Mouse (Mus musculus) B cell, adult 2 months (primary cell): ENCODE data around the gene E4f1.
"Not testable (repeated sequence)": the region's sequence is repeated elsewhere in the genome, so short reads cannot be mapped to it uniquely, and the experiment has no call there.

Source experiments
- DNase-seq, 2 experiments: peaks; one replicate each; pipeline ENCODE4 v3.0.0; 2022

The E4f1 gene

DNA sequence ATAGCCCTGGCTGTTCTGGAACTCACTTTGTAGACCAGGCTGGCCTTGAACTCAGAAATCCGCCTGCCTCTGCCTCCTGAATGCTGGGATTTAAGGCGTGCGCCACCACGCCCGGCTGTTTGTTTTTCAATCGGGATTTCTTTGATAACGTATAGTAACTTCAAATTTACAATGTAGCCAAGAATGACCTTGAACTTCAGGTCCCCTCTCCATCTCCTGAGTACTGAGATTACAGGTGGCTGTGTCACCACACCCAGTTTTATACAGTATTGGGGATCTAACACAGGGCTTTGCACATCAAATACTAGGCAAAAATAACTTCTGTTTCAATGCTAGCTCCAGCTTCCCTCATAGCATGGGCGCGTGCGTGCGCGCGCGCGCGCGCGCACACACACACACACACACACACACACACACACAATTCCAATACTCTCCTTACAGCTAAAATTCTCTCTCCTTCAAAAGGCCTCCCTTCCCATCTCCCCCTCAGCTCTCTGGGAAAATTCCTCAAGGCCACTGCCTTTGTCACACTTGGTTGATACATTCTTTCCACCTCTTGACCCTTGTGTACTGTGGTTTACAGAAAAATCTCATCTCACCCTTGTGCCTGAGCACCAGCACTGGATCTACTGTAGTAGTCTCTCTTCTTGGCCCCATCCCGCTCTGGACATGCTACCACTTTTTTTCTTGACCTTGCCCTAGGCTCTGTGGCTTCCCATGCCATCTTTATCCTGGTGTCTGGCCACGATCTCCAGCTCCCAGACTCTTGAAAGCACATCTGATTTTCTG, 11.1 kb upstream of the E4f1 start:
- DNase-seq = no peak

DNA sequence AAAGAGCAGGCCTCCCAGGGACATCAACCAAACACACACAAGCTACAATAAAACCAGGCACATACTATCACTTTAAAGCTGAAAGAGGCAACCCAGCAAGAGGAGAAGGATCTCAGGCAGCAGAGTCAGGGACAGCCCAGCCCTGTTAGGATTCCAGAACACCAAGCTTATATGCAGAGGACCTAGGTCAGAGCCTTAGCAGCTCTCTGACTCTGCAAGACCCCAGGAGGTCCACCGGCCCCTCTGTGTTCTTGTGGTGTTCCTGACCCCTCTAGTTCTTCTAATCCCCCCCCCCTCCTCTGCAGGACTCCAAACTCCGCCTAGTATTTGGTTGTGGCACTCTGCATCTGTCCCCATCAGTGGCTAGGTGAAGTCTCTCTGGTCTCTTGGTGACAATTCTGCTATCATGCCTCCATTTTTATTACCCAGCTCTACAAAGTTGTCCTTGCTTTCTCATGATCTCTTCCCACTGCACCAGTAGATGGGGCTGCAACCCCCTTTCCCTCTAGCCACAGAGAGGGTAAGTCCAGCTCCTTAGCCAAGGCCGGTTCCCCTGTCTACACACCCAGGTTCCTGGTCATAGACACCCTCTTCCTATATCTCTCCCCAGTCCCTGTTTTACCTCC, 10.2 kb upstream of the E4f1 start:
- DNase-seq = no peak

DNA sequence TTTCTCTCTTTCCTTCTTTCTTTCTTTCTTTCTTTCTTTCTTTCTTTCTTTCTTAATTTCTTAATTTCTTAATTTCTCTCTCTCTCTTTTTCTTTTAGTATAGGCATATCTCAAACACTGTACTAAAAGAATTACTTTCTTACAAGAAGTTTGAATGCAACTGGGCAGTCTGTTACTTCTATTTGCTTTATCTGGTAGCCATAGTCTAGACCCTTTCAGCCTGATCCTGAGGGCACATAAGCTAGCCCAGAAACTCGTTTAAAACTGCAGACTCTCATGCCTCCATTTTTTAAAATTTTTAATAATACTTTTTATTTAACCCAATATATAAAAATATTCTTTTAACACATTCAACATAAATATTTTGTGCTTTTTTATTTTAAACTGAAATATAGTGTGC, 9.3 kb upstream of the E4f1 start:
- DNase-seq = no peak

DNA sequence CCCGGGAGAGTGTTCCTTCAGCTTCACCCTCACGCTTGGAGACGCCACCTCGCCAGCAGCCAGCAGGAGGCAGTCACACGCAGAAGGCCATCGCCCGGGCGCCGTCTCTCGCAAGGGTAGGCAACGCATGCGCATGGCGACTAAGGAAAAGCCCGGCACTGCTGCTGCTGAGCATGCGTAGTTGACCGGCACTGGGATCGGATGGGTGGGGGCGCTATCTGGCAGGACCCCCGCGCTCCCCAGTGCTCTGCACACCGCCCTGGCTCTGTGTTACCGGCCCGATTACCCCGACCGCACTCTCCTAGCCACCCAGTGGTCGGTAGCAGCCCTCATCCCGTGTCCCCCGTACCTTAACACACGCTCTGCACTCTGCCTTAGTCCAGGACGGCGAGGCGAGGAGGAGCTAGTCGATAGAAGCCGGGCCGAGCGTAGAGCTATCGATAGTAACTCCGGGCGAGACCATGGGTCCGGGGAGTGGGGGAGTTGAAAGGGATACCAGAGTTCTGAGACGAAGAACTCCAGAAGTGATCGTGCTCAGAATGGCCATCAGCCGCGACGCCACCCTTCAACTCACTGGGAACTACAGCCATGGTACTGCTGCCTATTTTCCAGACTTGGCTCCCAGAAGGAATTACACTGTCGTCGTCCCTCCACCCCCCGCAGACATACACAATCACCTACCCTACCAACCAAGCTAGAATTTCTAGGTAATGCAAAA, 8.7 kb upstream of the E4f1 start, which contains the start of gene Mlst8:
Mlst8 (minus strand) TSS at position 416 of the 718 bp plus-strand sequence.
- DNase-seq = peak; percentile 95 to 97

DNA sequence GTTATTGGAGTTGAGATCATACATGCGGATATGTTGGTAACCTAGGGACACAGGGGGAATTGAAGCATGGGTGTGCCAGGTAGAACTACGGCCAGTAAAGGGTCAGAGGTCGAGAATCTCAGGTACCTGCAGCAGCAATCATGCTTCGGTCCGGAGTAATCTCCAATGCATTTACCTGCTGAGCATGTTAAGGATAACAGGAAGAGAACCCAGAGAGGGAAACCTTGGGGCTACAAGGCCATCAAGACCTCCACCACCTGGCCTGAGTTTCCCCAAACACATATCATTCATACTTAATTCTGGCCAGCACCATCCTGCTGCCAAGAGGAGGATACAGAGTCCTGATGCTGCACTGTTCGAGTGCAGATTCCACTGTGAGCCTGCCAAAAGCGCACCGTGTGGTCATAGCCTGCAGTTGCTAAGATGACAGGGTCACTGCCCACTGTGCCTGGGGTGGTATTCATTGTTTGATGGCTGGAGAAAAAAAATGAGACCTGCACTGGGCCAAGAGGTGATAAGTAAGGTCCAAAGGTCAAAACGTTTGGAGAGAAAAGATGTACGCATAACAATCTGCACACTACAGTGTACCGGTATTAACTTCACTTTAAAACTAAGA, 8.0 kb upstream of the E4f1 start:
- DNase-seq = no peak

DNA sequence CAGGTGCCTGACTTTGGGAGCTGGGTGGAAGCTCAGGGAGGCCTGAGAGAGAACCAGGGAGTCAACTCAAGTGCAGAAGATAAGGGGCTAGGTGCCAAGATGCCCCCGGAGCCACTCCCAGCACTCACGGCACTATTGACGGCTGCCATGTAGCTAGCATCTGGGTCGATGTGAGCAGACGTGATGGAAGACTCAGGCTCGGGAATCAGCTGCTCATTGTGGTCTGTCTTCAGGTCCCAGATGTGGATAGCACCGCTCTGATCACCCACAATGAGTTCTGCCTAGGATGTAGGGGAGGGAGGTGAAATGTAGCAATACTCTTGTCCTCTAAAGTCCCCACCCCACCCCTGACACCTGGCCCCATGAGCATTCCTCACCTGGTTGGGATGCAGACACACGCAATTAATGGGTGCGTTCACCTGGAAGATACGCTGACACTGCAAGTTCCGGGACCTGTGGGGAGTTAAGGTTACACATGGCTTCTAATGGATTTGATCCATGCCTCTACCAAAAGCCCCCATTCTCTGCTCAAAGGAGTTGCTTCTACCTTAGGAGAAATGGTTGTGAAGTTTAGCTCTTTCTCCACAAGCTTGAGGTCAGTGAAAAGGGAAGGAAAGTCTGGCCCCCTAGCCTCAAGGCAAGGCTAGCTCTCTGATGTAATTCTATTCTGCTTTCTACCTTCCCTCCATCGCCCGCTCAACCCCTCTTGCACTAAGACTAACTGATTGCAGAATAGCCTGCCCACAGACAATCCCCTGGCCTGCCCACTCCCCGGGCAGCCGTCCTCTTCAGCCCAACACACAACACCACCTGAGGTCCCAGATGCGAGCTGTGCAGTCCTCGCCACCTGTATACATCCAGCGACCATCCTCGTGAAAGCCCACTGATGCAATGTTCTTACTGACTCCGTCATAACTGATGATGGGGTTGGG, 7.2 kb upstream of the E4f1 start:
- DNase-seq = no peak

DNA sequence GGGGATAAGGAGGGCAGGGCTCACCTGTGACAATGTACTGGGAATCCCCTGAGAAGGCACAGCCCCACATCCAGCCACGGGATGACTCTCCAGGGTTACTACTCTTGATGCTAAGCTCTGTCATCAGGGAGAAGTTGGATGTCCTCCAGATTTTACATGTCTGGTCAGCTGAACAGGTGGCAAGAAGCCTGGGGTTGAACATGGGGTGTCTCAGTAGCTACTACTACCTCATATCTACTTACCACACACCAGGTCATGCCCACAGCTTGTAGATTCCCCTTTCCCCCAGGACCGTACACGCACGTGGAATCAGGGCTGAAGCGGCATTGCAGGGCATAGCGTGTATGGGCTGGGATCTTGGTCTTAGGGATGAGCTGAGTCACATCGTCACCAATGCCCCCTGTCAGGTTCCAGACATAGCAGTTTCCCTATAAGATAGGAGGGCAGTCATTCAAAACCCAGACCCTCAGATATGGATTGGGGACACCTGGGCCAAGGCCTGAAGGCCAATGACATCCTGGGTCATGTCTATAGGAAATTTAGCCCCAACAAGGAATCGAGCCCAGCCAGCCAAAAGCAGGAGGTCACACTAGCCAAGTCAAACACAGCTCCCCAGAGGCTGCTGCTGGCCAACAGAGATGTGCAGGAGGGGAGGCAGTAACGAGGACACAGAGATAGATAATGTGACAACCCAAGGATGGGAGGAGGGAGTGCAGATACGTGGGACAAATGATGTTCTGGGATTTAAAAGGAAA, 6.1 kb upstream of the E4f1 start:
- no peak for DNase-seq

DNA sequence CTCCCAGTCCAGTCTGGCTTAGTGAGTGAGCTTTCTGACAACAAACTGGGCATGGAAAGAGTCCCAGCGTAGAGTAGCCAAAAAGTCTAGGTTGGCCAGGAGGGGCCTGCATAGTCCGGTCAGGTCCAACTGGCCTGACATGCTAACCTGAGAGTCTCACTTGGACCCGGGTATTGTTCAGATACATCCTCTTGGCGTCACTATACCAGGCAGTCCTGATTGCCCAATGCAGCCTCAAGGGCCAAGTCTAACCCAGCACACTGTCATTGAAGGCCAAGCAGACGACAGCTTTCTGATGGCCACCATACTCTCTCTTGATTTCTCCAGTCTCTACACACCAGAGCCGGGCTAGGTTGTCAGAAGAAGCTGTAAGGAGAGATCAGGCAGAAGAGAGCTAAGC, 5.5 kb upstream of the E4f1 start:
- DNase-seq = no peak

DNA sequence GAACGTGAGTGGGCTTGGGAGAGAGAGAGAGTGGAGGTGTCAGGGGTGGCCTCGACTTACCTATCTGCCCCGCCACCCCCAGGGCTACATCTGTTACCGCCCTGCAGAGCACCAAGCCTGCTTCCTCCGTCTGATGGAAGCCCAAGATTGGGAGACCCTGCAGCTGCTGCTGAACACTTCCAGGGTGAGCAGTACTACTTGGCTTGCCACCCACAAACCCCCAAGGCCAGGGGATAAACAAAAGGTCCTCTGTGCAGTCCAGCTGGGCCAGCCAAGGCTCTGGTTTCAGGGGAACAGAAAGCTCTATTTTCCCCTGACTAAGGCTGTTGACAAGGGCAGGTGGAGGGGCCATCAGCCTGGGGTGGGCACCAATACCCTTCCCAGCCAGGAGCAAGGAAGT, 4.4 kb upstream of the E4f1 start:
- no peak for DNase-seq

DNA sequence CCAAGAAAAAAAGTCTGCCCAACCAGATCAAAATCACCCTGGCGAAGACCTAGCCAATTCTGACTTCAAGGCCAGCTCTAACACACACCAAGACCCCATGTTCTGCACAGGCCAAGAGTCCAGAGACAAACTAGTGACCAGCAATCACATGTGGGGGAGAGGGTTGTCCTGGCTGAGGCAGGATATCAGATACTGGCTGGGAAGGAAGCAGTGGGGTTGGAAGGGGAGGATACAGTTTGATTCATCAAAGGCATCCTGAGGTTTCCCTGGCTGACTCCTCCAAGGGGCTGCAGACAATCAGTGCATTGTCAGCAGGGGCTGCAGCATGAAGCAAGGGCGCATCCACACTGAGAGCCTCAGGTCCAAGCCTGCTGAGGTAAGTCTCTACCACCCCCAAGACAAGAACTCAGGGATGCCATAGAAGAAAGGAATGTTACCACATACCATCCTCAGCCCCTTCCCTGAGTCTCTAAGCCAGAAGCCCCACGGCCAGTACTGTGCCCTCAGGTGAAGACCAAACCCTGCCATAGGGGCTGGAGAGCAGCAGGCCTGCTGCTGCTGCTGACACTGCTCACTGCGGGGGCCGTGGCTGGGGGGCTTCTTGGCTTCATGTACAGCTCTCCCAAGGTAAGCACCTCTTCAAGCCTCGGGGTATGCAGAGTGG, 3.6 kb upstream of the E4f1 start, which contains the start of gene Bricd5:
Bricd5 (plus strand) TSS at position 273 of the 664 bp plus-strand sequence.
- DNase-seq = no peak

DNA sequence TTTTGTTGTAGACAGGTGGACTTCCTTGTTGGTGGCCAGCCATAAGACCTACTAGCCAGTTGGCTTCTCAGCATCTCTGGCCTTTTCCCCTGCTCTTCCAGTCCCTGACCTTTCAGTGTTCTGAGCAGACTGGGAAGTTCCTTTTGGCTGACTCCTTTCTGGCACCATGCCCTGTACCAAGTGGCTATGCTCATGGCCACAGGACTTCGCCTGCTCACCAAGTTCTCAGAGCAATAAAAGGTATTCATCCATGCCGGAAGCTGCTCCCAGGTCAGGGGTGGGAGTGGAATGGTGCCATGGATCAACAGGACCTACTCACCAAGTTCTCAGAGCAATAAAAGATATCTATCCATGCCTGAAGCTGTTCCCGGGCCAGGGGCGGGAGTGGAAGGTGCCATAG, 2.4 kb upstream of the E4f1 start:
- no peak for DNase-seq

DNA sequence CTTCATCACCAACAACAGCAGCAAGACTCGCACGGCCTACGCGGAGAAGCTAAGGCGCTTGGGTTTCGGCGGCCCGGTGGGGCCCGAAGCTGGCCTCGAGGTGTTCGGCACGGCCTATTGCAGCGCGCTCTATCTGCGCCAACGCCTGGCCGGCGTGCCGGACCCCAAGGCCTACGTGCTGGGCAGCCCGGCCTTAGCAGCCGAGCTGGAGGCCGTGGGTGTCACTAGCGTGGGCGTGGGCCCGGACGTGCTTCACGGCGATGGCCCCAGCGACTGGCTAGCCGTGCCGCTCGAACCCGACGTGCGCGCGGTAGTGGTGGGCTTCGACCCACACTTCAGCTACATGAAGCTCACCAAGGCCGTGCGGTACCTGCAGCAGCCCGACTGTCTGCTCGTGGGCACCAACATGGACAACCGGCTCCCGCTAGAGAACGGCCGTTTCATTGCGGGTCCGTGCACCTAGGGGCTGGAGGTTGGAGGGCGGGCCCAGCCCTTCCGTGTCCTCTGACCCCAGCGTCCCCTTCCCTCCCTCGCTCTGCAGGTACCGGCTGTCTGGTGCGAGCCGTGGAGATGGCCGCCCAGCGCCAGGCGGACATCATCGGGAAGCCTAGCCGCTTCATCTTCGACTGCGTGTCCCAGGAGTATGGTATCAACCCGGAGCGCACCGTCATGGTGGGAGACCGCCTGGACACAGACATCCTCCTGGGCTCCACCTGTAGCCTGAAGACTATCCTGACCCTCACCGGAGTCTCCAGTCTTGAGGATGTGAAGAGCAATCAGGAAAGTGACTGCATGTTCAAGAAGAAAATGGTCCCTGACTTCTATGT, 801 bp upstream of the E4f1 start:
- DNase-seq = no peak

DNA sequence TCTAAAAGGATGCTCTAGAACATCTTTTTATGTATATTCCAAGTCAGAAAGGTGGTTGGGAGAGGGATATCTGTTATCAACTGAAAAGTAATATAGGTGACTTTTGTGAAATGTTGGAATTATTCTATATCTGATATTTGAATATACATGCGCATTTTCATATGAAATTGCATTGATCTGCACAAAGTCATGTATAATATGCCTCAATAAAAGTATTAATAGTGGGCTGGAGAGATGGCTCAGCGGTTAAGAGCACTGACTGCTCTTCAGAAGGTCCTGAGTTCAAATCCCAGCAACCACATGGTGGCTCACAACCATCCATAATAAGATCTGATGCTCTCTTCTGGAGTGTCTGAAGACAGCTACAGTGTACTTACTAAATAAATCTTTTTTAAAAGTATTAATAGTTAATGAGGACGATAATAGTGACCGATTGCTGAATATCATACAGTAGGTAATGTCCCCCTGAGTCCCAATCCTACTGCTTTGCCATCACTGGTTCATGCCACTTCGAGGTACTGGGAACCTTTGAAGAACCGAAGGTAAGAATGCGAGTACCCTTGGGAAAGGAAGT, 690 bp downstream of the E4f1 start:
- DNase-seq = no peak

DNA sequence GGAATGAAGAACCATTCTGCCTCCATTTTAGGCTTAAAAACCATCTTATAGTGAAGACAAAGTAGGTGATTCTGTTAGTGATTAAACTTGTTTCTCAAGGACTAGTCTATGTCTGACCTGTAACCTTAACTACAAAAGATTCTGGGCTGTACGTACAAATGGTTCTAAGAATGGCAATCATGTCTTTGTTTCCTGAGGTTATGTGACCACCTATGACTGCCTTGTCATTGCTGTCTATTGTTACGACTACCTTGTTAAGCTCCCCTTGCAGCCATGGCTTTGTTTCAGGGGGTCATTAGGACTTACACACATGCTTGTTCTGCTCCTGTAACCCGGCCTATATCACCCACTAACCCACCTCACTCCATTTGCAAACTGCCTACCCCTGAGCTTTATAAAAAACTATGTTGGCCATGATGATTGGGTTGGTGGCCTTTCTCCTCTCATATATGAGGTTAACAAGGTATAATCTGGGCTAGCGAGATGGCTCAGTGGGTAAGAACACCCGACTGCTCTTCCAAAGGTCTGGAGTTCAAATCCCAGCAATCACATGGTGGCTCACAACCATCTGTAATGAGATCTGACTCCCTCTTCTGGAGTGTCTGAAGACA, 1.4 kb downstream of the E4f1 start:
- no peak for DNase-seq

DNA sequence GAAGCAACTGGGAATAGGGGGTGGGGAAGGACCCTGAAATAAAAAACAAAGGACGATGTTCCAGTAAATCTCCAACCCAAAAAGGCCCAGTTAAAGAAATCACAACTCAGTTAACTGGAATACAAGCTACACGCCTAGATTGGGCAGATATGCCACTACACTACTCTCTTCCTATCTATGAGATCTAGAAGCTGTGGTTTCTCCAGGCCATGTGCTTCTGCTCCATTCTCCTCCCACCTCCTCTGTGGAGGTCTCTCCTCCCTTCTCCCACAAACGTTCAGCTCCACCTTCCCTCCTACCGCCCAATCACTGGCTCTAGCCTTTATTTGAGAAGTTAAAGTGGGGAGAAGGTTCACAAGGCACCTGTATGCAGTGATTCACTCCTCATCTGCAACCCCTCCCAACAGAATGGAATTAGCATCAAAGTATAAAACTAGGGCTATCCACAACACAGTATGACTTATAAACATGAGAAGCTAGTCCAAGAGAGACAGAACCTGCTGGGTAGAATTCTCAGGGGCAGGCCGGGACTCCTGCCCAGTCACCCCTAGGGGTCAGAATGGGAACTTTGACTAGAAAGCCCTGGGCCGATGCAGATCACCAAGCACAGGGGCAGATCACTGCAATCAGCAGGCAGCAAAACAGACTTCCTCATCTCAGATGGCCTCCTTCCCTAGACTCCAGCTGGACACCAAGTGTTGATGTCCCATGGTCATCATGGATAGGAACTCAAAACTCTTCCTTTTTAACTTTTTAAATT, 6.6 kb downstream of the E4f1 start:
- peak; percentile 24 to 42 for DNase-seq

DNA sequence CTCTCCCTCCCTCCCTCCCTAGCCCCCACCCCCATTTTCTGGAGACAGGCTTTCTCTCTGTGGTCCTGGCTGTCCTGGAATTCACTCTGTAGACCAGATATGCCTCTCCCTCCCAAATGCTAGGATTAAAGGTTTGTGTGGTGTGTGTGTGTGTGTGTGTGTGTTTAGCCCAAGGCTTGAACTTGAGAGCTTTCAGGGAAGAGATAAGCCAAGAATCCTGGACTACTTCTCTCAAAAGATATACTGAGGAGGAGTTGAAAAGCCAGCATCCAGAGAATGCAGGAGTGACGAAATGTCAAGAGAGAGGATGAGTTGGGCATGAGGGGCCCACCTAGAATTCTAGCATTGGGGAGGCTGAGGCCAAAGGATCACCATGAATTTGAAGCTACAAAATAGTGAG, 7.2 kb downstream of the E4f1 start:
- DNase-seq = no peak

DNA sequence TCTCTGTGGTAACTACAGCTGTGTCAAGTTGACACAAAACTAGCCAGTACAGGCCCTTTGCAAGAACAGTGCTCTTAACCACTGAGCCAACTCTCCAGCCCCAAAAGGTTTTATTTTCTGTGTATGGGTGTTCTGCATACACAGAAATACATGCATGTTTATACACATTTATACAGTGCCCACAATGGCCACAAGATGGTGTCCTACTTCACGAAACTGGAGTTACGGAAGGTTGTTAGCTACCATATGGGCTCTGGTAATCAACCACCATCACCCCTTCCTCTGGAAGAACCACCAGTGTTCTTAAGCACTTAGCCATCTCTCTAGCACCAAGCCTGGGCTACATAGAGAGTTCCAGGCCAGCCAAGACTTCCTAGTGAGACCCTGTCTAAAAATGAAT, 8.5 kb downstream of the E4f1 start:
- DNase-seq = peak; percentile 49 to 62

DNA sequence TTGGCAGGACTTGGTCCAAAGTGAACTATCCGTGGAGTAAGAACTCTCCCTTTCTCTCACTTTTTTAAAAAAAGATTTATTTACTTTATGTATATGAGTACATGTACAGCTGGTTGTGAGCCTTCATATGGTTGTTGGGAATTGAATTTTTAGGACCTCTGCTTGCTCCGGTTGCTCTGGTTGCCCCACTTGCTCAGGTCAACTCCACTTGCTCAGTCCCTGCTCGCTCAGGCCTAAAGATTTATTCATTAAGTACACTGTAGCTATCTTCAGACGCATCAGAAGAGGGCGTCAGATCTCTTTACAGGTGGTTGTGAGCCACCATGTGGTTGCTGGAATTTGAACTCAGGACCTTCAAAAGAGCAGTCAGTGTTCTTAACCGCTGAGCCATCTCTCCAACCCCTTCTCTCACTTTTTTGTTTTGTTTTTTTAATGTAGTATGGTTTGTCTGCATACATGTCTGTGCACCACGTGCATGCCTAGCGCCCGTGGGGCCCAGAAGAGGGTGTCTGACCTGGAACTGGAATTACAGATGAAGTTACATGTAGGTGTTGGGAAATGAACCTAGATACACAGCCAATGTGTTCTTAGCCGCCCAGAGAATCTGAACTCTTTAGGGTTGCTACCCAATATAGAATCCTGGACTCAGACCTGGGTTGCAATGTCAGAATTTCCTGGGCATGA, 14.4 kb downstream of the E4f1 start:
- DNase-seq = not testable (repeated sequence)
